Mouse (Mus musculus): ENCODE measurements around the gene Ccn5.

Gene Ccn5

GRCm38 (mm10) chr2:163842043-163842442, 21.4 kb downstream of the Ccn5 start:
- DNase-seq (ENCODE audit: low spot score in 2 of 2), result no peak

GRCm38 (mm10) chr2:163853461-163853901, 32.8 kb downstream of the Ccn5 start, which contains the start of gene Kcnk15:
Gene Kcnk15, plus strand, starts transcription at chr2:163853651.
- DNase-seq (ENCODE audit: low spot score in 2 of 2), result peak in 1 of 2 experiments; percentile 33

GRCm38 (mm10) chr2:163857233-163857632, 36.6 kb downstream of the Ccn5 start:
- no peak for DNase-seq (ENCODE audit: low spot score in 2 of 2)

- DNase-seq (ENCODE audit: low spot score in 2 of 2), result peak; percentile 11 to 69
Measured at GRCm38 (mm10) chr2:163858254-163858947, 37.7 kb downstream of the Ccn5 start.

GRCm38 (mm10) chr2:163865311-163865710, 44.6 kb downstream of the Ccn5 start:
- DNase-seq (ENCODE audit: low spot score in 2 of 2), result no peak

- no peak for DNase-seq (ENCODE audit: low spot score in 2 of 2)
Measured at GRCm38 (mm10) chr2:163866061-163866460, 45.4 kb downstream of the Ccn5 start.

GRCm38 (mm10) chr2:163869783-163870182, 49.1 kb downstream of the Ccn5 start:
- DNase-seq (ENCODE audit: low spot score in 2 of 2), result no peak

GRCm38 (mm10) chr2:163871266-163871665, 50.6 kb downstream of the Ccn5 start:
- DNase-seq (ENCODE audit: low spot score in 2 of 2), result no peak

- DNase-seq (ENCODE audit: low spot score in 2 of 2), result no peak
Measured at GRCm38 (mm10) chr2:163871906-163872305, 51.2 kb downstream of the Ccn5 start.

GRCm38 (mm10) chr2:163874877-163875276, 54.2 kb downstream of the Ccn5 start:
- DNase-seq (ENCODE audit: low spot score in 2 of 2), result no peak

- DNase-seq (ENCODE audit: low spot score in 2 of 2), result no peak
Measured at GRCm38 (mm10) chr2:163875484-163875883, 54.8 kb downstream of the Ccn5 start.

- DNase-seq (ENCODE audit: low spot score in 2 of 2), result no peak
Measured at GRCm38 (mm10) chr2:163876830-163877498, 56.3 kb downstream of the Ccn5 start.

- DNase-seq (ENCODE audit: low spot score in 2 of 2), result no peak
Measured at GRCm38 (mm10) chr2:163880891-163881290, 60.2 kb downstream of the Ccn5 start.

Measured in thymus, postnatal 10 days (tissue).